Mouse (Mus musculus): Measurements from ENCODE around the gene Itga9. TPM values are rescaled to one million over a fixed set of nuclear protein-coding genes. Genes with fewer than 3 reads are reported as not detected.
A peak's percentile ranks its signal among the peaks of the same experiment; 100 is the strongest.

Itga9 gene
- polyA plus RNA-seq, 1 experiment from 2014 or later = 4.8 TPM

- DNase-seq (no peak), ATAC-seq (no peak)
- no peak overlapping the region for H3K4me2 ChIP-seq (ENCODE audit: low read depth, low read length)
- TF ChIP-seq CTCF (IDR thresholded peaks at IDR 0.05; ENCODE audit: low read depth) (no peak), EP300 (IDR thresholded peaks at IDR 0.05; ENCODE audit: low read depth) (no peak)
- H3K4me1 ChIP-seq (ENCODE audit: insufficient read depth) = no peaks in the 10 kb centered on the region
- 78% methylated on average over 2 of the region's 2 CpGs for WGBS (ENCODE audit: insufficient replicate concordance)
- H3K27me3 ChIP-seq (ENCODE audit: insufficient read depth, low read length) = no peaks in the 10 kb centered on the region
- no peak overlapping the region for H3K27ac ChIP-seq (ENCODE audit: low read depth)
- no peaks in the 10 kb centered on the region for H3K9me3 ChIP-seq (ENCODE audit: low read length)
- H3K4me3 ChIP-seq (ENCODE audit: low read depth, low read length) = no peak overlapping the region
- H3K9ac ChIP-seq (replicated peaks) = no peak overlapping the region
- no peaks in the 10 kb centered on the region for H3K36me3 ChIP-seq (replicated peaks; ENCODE audit: insufficient read depth, low read length)
Measured at GRCm38 (mm10) chr9:118701791-118702190, 95.3 kb downstream of the Itga9 start.

- TF ChIP-seq EP300 (IDR thresholded peaks at IDR 0.05; ENCODE audit: low read depth) (no peak), CTCF (IDR thresholded peaks at IDR 0.05; ENCODE audit: low read depth) (peak; percentile 47)
- H3K36me3 ChIP-seq (replicated peaks; ENCODE audit: insufficient read depth, low read length) = no peaks in the 10 kb centered on the region
- no peak for ATAC-seq
- no peaks in the 10 kb centered on the region for H3K9me3 ChIP-seq (ENCODE audit: low read length)
- WGBS (ENCODE audit: insufficient replicate concordance) = 87% methylated on average over 3 of the region's 3 CpGs
- no peak overlapping the region for H3K4me3 ChIP-seq (ENCODE audit: low read depth, low read length)
- no peak overlapping the region for H3K9ac ChIP-seq (replicated peaks)
- no peak for DNase-seq
- no peak overlapping the region for H3K27ac ChIP-seq (ENCODE audit: low read depth)
- H3K4me2 ChIP-seq (ENCODE audit: low read depth, low read length) = no peak overlapping the region
- no peaks in the 10 kb centered on the region for H3K27me3 ChIP-seq (ENCODE audit: insufficient read depth, low read length)
- H3K4me1 ChIP-seq (ENCODE audit: insufficient read depth) = no peaks in the 10 kb centered on the region
Measured at GRCm38 (mm10) chr9:118703146-118703545, 96.7 kb downstream of the Itga9 start.

DNA sequence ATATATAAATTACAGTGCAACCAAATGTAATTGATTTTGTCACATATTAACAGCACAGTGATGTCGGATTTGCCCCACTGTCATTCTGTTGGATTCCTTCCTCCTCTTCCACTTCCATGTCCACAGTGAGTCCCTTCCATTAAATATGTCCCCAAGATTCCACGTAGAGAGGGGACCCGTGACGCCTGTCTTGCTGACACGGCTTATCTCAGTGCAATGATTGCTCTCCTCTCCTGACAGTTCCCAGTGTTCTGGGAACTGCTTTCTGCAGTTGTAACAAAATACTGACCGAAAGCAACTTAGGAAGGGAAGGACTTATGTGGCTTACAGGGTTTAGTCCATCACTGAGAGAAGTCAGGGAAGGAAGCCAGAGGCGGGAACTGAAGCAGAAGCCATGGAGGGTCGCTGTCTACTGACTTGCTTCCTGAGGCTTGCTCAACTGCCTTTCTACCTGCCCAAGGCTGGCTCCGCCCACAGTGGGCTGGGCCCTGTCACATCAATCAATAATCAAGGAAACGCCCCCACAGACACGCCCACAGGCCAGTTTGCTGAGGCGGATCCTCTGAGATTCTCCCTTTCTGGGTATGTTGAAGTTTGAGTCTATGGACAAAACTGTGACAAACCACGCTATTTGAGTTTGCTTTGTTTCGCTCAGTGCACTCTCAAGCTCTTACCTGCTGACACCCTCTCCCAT lies 99.0 kb downstream of the Itga9 start:
- ATAC-seq (peak; percentile 64), DNase-seq (peak; percentile 86)
- no peak overlapping the region for H3K4me2 ChIP-seq (ENCODE audit: low read depth, low read length)
- H3K36me3 ChIP-seq (replicated peaks; ENCODE audit: insufficient read depth, low read length) = no peaks in the 10 kb centered on the region
- H3K27me3 ChIP-seq (ENCODE audit: insufficient read depth, low read length) = no peaks in the 10 kb centered on the region
- H3K9ac ChIP-seq (replicated peaks) = no peak overlapping the region
- H3K27ac ChIP-seq (ENCODE audit: low read depth) = no peak overlapping the region
- no peak overlapping the region for H3K4me3 ChIP-seq (ENCODE audit: low read depth, low read length)
- TF ChIP-seq CTCF (IDR thresholded peaks at IDR 0.05; ENCODE audit: low read depth) (no peak), EP300 (IDR thresholded peaks at IDR 0.05; ENCODE audit: low read depth) (no peak)
- H3K4me1 ChIP-seq (ENCODE audit: insufficient read depth) = no peaks in the 10 kb centered on the region
- 42% methylated on average over 14 of the region's 14 CpGs for WGBS (ENCODE audit: insufficient replicate concordance)
- no peaks in the 10 kb centered on the region for H3K9me3 ChIP-seq (ENCODE audit: low read length)

DNA sequence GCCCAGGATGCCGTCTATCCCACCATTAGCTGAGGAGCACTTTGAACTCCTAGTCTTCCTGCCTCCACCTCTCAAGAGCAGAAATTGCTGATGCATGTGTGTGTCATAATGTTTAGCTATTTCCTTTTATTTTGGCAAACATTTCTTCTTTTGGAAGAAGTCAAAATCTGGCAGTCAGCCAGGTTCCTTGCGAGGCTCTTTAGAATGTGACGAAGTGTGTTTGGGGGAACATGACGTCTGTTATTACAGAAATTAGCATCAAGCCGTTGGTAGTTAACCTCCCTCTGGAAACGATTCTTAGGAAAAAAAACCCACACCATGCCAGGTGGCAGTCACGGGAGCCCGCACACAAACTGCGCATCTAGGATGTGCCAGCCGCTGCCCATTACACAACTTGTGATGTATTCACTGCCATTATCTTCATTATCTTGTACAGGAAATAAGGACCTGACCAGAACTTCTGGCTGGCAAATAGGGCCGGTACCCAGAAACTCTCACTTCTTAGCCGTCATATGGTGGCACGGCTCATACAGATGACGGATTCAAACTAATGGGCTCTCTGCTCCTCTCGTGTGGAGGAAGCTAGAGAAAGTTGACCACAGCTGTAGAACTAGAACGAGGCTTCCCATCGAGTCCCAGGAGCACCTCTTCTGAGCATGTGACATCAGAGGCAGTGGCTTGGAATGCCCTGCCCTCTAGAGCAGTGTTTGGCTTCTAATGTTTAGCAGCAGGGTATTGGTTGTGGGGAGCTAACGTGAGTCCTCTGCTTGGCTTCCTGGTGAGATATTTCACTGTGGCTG lies 99.9 kb downstream of the Itga9 start:
- Histone ChIP-seq H3K4me1 (ENCODE audit: insufficient read depth) (no peaks in the 10 kb centered on the region), H3K27ac (ENCODE audit: low read depth) (no peak overlapping the region), H3K9ac (replicated peaks) (no peak overlapping the region), H3K27me3 (ENCODE audit: insufficient read depth, low read length) (no peaks in the 10 kb centered on the region), H3K9me3 (ENCODE audit: low read length) (no peaks in the 10 kb centered on the region), H3K4me2 (ENCODE audit: low read depth, low read length) (no peak overlapping the region), H3K36me3 (replicated peaks; ENCODE audit: insufficient read depth, low read length) (no peaks in the 10 kb centered on the region), H3K4me3 (ENCODE audit: low read depth, low read length) (no peak overlapping the region)
- ATAC-seq (no peak), DNase-seq (no peak)
- TF ChIP-seq CTCF (IDR thresholded peaks at IDR 0.05; ENCODE audit: low read depth) (no peak), EP300 (IDR thresholded peaks at IDR 0.05; ENCODE audit: low read depth) (no peak)
- WGBS (ENCODE audit: insufficient replicate concordance) = 53% methylated on average over 18 of the region's 18 CpGs

DNA sequence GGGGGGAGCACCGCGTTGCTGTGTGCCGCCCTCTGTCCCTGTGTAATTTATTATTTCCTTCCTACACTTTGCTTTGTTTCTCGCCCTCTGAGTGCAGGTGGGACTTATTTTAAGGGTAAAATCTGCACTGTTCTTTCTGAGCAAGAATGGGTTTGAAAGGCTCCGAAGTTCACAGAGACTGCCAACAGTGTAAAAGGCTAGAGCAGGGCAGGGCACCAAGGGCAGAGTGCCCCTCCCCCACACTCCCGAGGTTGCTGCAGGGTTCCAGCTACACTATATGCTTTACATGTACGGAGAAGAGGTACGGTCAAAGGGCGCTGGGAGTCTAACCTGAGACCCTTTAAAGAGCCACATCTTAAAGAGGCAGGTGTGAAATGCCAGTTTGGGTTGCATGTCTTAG lies 104.1 kb downstream of the Itga9 start:
- no peak overlapping the region for H3K4me2 ChIP-seq (ENCODE audit: low read depth, low read length)
- no peak overlapping the region for H3K9ac ChIP-seq (replicated peaks)
- DNase-seq (no peak), ATAC-seq (no peak)
- H3K27ac ChIP-seq (ENCODE audit: low read depth) = no peak overlapping the region
- TF ChIP-seq CTCF (IDR thresholded peaks at IDR 0.05; ENCODE audit: low read depth) = no peak
- TF ChIP-seq EP300 (IDR thresholded peaks at IDR 0.05; ENCODE audit: low read depth) = no peak
- H3K9me3 ChIP-seq (ENCODE audit: low read length) = no peaks in the 10 kb centered on the region
- H3K27me3 ChIP-seq (ENCODE audit: insufficient read depth, low read length) = no peaks in the 10 kb centered on the region
- no peaks in the 10 kb centered on the region for H3K4me1 ChIP-seq (ENCODE audit: insufficient read depth)
- WGBS (ENCODE audit: insufficient replicate concordance) = 40% methylated on average over 9 of the region's 9 CpGs
- no peak overlapping the region for H3K4me3 ChIP-seq (ENCODE audit: low read depth, low read length)
- H3K36me3 ChIP-seq (replicated peaks; ENCODE audit: insufficient read depth, low read length) = no peaks in the 10 kb centered on the region

- 88% methylated on average over 11 of the region's 11 CpGs for WGBS (ENCODE audit: insufficient replicate concordance)
- TF ChIP-seq CTCF (IDR thresholded peaks at IDR 0.05; ENCODE audit: low read depth) = no peak
- TF ChIP-seq EP300 (IDR thresholded peaks at IDR 0.05; ENCODE audit: low read depth) = no peak
- no peaks in the 10 kb centered on the region for H3K4me1 ChIP-seq (ENCODE audit: insufficient read depth)
- no peak for DNase-seq
- H3K9ac ChIP-seq (replicated peaks) = no peak overlapping the region
- no peaks in the 10 kb centered on the region for H3K27me3 ChIP-seq (ENCODE audit: insufficient read depth, low read length)
- no peaks in the 10 kb centered on the region for H3K9me3 ChIP-seq (ENCODE audit: low read length)
- H3K4me2 ChIP-seq (ENCODE audit: low read depth, low read length) = no peak overlapping the region
- H3K27ac ChIP-seq (ENCODE audit: low read depth) = no peak overlapping the region
- ATAC-seq = no peak
- H3K4me3 ChIP-seq (ENCODE audit: low read depth, low read length) = no peak overlapping the region
- no peaks in the 10 kb centered on the region for H3K36me3 ChIP-seq (replicated peaks; ENCODE audit: insufficient read depth, low read length)
Measured at GRCm38 (mm10) chr9:118711749-118712148, 105.3 kb downstream of the Itga9 start.

All from liver, postnatal 0 days (tissue).